Mouse (Mus musculus) embryo, embryonic 9.5 days (tissue): ENCODE results near the gene Stom.

Experiments
- DNase-seq: peaks from one replicate; pipeline ENCODE4 v3.0.0-alpha.2; 2017; ENCODE audit errors: extremely low spot score

Stom gene

DNA sequence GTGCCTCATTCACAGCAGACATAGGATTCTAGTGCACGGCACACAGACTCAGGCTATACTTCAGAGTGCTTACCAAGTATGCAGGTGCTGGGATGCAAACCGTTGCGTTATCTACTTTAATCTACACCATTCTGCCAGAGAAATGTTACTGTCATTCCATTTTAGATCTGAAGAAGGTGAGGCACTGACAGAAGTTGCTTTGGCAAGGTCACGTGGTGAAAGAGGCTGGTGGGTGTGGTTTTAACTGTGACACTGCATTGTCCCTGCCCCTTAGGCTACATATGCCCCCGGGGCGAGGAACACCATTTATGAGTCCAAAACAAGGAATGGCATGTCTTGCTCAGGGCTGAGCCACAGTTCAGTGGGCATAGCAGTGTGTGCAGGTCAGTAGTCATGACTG lies 63.9 kb downstream of the Stom start:
- DNase-seq: no peak

DNA sequence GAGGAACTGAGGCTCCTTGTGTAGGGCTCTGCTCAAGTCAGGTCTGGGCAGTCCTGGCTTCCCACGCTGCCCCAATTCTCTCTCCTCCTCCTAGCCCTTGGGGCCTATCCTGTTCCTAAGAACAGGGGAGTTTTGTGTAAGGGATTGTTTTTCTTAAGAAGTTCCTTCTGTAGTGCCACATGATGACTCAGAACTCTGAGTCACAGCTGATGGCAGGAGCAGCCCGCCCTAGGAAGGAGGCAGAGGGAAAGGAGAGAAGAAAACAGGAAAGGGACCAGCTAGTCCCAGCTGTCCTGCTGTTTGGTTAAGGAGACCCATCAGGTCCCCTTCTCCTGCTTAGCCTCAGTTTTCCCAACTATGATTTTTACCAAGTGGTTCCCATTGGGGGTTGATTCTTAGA lies 65.0 kb downstream of the Stom start:
- no peak for DNase-seq

DNA sequence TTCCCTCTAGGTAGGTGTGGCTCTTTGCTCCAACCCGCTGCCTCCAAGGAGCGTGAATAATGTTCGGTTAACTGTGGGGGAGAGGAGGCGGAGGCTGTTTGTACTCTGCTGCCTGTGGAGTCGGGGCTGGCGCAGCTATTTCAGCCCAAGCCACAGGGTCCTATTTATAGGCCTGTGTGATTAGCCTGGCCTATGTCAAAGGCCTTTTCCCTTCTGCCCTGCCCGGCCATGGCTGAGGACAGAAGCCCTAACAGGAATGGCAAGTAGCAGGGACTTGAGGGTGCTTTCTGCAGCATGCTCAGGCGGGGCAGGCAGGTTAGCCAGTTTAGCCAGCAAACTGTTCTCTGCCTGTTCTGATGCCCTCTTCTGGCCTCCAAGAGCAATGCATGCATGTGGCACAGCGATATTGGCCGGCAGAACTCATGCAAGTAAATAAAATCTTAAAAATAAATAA lies 66.2 kb downstream of the Stom start:
- DNase-seq: peak; percentile 65

DNA sequence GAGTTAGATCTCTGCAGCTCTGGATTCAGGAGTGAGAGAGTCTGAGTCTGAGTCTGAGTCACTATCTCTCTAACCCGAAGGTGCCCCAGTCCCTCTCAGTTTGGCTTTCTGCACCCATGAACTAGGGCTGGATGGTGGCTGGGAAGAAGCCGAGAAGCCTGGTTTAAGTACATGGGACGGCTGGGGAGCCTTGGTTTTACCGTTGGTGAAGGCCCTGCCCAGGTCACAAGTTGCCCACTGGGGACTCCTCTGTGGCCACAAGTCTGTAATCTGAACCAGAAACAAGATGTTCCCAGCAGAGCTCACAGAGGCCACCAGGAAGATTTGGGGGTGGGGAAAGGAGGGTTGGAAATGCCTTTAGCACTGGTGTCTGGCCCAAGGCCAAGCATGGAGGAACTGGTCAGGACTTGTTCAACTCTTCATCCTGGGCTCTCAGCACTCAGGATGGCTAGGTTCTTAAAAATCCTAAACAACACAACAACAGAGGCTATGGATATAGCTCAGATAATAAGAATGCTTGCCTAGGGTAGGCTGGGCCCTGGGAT lies 67.0 kb downstream of the Stom start:
- DNase-seq: no peak

DNA sequence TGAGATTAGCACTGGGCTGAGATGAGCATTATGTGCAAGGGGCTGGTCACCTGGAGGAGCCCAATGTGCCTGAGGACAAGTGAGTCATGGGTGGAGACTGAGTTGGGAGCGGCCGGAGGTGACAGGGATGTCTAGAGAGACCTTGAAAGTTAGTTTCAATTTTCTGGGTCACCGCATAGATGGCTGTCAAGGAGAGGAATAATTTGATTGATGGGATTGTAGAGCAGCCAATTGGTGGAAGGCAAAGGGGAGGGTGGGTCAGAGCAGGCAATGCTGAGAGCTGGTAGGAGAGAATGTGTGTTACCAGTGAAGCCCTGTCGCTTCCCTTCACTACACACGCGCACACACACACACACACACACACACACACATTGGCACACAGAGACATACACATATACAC lies 67.6 kb downstream of the Stom start:
- no peak for DNase-seq

DNA sequence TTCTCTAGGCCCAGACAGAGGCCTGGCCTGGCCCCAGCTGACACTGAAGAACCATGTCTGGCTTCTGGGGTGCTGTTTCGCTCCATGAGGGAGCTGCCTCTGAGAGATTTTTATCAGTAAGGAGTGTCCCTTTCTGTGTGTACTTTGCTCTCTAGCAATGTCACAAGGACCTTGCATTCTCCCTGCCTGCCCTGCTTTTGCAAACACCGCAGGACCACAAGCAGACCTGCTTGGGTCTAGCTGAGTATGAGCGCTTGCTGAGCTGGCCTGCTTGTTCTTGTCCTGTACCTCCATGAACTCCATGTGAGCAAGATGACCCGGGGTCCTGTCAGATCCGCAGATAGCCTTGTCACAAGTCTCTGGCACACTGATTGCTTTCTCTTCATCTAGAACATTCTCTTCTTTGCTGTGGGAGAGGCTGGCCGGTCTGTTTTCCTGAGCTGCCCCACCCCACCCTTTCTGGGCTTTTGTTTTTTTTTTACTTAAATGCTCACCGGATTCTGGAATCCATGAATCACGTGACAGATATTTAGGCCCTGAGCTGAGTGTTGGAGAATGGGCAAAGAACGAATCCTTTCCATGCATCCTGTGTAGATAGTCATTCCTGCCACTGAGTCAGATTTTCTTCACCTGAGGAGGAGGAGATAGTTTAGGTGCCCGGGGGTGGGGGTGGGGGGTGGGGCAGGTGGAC lies 68.8 kb downstream of the Stom start:
- DNase-seq: no peak

DNA sequence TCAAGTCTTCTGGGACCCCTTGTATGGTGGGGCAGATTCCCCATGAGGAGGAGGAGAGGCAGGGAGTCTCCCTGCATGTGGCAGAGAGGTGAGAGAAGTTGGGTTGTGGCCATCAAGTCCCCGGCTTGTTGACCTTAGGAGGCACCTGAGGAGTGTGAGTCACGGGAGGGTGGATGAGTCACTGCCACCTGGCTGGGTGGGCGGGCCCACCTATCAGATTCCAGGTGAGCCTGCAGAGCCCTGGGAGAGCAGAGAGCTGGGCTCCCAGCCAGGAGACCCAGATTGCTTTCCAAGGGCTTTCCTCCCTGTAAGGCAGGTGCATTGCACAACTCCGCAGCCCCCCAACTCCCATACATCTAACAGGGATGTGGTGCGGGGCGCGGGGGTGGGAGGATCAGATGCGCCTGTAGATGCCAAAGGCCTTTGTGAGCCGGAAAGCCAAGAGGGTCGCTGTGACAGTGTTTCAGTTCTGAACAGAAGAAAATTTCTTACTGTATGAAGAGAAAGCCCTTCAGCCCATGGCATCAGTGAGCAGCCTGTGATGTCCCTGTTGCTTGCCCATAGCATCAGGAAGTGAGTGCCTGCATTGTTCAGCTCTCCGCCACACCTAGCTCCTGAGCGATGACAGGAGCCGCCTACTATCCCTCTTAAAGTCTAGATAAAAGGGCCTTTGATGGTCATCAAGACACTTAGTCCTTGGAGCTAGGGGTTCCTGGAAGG lies 69.5 kb downstream of the Stom start:
- DNase-seq: no peak

DNA sequence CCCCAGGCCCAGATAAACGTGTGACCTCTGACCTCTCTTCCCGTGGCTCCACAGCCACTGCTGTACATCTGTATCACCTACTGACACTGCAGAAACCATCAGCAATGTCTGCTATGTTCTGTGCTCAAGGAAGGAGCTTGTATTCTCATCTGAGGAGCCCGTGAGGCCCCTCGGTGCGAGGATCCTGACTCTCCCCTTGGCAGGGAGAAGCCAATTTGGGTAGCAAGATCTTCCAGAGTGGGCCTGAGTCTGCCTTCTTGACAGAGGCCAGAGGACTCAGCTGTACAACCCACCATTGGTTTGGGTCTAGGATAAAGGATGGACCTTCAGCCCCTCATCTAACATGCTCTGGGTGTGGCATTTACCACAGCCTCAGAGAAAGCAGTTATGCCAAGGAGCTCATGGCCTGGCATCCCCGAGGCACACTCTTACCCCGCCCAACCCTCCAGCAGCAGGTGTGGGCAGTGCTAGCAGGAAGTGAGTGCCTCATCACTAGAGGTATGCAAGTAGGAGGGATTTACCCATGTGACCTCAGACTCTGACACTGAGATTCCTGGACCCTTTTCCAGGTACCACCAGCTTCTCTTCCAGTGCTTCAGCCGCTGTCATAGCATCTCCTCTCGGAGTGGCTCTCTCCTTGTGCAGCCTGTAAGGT lies 70.4 kb downstream of the Stom start:
- DNase-seq: no peak

DNA sequence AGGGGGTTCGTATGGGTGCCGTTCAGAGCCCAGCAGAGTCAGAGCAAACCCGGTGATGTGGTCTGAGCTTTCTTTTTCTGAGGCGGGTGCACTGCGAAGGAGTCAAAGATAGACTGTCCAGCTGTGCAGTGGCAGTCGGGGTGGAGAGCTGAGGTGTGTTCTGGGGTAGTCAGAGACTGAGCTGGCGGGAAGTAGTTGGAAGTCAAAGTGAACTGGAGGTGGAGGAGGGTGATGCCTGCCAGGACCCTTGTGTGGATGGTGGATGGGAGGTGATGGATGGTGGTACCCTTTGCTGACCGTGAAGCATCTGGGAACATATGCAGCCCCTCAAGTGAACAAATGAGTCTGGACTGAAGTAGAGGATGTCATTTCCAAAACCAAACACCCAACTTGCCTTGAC lies 71.0 kb downstream of the Stom start:
- DNase-seq: no peak

DNA sequence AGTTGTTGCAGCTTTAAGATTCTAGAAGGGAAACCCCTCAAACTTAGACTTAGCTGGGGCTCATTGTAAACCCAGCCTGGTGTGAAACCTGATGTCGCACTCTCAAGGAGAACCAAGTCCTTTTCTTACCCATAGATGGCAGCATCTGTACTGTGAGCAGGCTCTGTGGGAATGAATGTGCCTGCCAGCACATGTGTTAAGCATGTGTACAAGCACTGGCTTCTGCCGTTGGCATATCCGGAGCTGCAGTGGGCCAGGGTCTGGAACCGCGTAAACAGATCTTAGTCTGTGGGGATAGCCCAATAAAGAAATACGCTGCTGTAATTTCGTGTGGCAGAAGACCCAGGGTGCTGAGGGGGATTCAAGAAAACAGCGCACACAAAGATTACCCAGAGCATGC lies 71.5 kb downstream of the Stom start:
- DNase-seq: peak; percentile 50

DNA sequence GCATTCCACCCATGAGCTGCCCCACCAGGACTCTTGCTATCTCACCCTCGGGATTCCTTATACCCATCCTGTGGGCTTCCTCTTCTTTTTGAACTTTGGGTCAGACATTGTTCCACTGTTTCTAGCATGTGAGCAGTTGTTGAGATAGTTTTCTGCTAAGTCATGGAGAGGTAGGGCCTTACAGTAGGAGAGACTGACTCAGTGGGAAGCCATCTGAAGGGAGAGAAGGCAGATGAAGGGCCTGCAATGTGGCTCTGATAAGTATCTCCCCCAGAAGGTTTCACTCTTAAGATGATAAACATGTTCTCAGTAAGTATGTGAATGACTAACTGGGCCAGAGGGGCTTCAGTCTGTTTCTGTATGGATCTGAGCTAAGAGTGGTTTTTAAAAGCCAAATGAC lies 72.7 kb downstream of the Stom start:
- DNase-seq: no peak
